Mouse (Mus musculus): Measurements from ENCODE around the gene Clpsl2. TPM values are rescaled to one million over a fixed set of nuclear protein-coding genes. Genes with fewer than 3 reads are reported as not detected.

Gene Clpsl2
- polyA plus RNA-seq (2012; rRNA removed), result not detected in 2 replicates

GRCm38 (mm10) chr17:28549111-28549510, at the start of gene Clpsl2:
TSS of gene Clpsl2 (plus strand) at chr17:28549411.
- no peak within 1 kb of the TSS for H3K4me3 ChIP-seq (ENCODE audit: insufficient read depth, low read length)
- H3K27ac ChIP-seq (ENCODE audit: insufficient read depth, low read length), result no peak within 1 kb of the TSS
- H3K4me1 ChIP-seq (ENCODE audit: control insufficient read depth, insufficient read depth, low read length), result no peaks in the 10 kb centered on the region
- TF ChIP-seq POLR2A (IDR thresholded peaks at IDR 0.05; ENCODE audit: extremely low read depth, insufficient read depth, low read length) (no peak), CTCF (IDR thresholded peaks at IDR 0.05; ENCODE audit: extremely low read depth, insufficient read depth, low read length) (no peak)

- no peak overlapping the region for H3K27ac ChIP-seq (ENCODE audit: insufficient read depth, low read length)
- no peak overlapping the region for H3K4me3 ChIP-seq (ENCODE audit: insufficient read depth, low read length)
- no peak for TF ChIP-seq CTCF (IDR thresholded peaks at IDR 0.05; ENCODE audit: extremely low read depth, insufficient read depth, low read length)
- TF ChIP-seq POLR2A (IDR thresholded peaks at IDR 0.05; ENCODE audit: extremely low read depth, insufficient read depth, low read length), result no peak
- H3K4me1 ChIP-seq (ENCODE audit: control insufficient read depth, insufficient read depth, low read length), result no peaks in the 10 kb centered on the region
Measured at GRCm38 (mm10) chr17:28500465-28500864, 48.7 kb upstream of the Clpsl2 start.

GRCm38 (mm10) chr17:28502196-28502821, 46.9 kb upstream of the Clpsl2 start:
- no peak overlapping the region for H3K27ac ChIP-seq (ENCODE audit: insufficient read depth, low read length)

GRCm38 (mm10) chr17:28504182-28504581, 45.0 kb upstream of the Clpsl2 start:
- Histone ChIP-seq H3K4me1 (ENCODE audit: control insufficient read depth, insufficient read depth, low read length) (no peaks in the 10 kb centered on the region), H3K27ac (ENCODE audit: insufficient read depth, low read length) (no peak overlapping the region), H3K4me3 (ENCODE audit: insufficient read depth, low read length) (no peak overlapping the region)
- TF ChIP-seq CTCF (IDR thresholded peaks at IDR 0.05; ENCODE audit: extremely low read depth, insufficient read depth, low read length), result no peak
- TF ChIP-seq POLR2A (IDR thresholded peaks at IDR 0.05; ENCODE audit: extremely low read depth, insufficient read depth, low read length), result no peak

More at GRCm38 (mm10) chr17:28502196-28502821, 46.9 kb upstream of the Clpsl2 start:
- no peak overlapping the region for H3K4me3 ChIP-seq (ENCODE audit: insufficient read depth, low read length)
- no peaks in the 10 kb centered on the region for H3K4me1 ChIP-seq (ENCODE audit: control insufficient read depth, insufficient read depth, low read length)
- TF ChIP-seq CTCF (IDR thresholded peaks at IDR 0.05; ENCODE audit: extremely low read depth, insufficient read depth, low read length) (no peak), POLR2A (IDR thresholded peaks at IDR 0.05; ENCODE audit: extremely low read depth, insufficient read depth, low read length) (no peak)

GRCm38 (mm10) chr17:28505591-28505990, 43.6 kb upstream of the Clpsl2 start:
- no peak for TF ChIP-seq POLR2A (IDR thresholded peaks at IDR 0.05; ENCODE audit: extremely low read depth, insufficient read depth, low read length)
- no peak for TF ChIP-seq CTCF (IDR thresholded peaks at IDR 0.05; ENCODE audit: extremely low read depth, insufficient read depth, low read length)
- Histone ChIP-seq H3K4me3 (ENCODE audit: insufficient read depth, low read length) (no peak overlapping the region), H3K27ac (ENCODE audit: insufficient read depth, low read length) (no peak overlapping the region), H3K4me1 (ENCODE audit: control insufficient read depth, insufficient read depth, low read length) (no peaks in the 10 kb centered on the region)

GRCm38 (mm10) chr17:28506895-28507294, 42.3 kb upstream of the Clpsl2 start:
- no peak for TF ChIP-seq POLR2A (IDR thresholded peaks at IDR 0.05; ENCODE audit: extremely low read depth, insufficient read depth, low read length)
- no peak for TF ChIP-seq CTCF (IDR thresholded peaks at IDR 0.05; ENCODE audit: extremely low read depth, insufficient read depth, low read length)
- H3K4me1 ChIP-seq (ENCODE audit: control insufficient read depth, insufficient read depth, low read length), result no peaks in the 10 kb centered on the region
- H3K27ac ChIP-seq (ENCODE audit: insufficient read depth, low read length), result no peak overlapping the region
- H3K4me3 ChIP-seq (ENCODE audit: insufficient read depth, low read length), result no peak overlapping the region

GRCm38 (mm10) chr17:28507496-28507895, 41.7 kb upstream of the Clpsl2 start:
- H3K4me1 ChIP-seq (ENCODE audit: control insufficient read depth, insufficient read depth, low read length), result no peaks in the 10 kb centered on the region
- TF ChIP-seq POLR2A (IDR thresholded peaks at IDR 0.05; ENCODE audit: extremely low read depth, insufficient read depth, low read length), result no peak
- TF ChIP-seq CTCF (IDR thresholded peaks at IDR 0.05; ENCODE audit: extremely low read depth, insufficient read depth, low read length), result no peak
- H3K27ac ChIP-seq (ENCODE audit: insufficient read depth, low read length), result no peak overlapping the region
- H3K4me3 ChIP-seq (ENCODE audit: insufficient read depth, low read length), result no peak overlapping the region

- Histone ChIP-seq H3K4me3 (ENCODE audit: insufficient read depth, low read length) (no peak overlapping the region), H3K27ac (ENCODE audit: insufficient read depth, low read length) (no peak overlapping the region), H3K4me1 (ENCODE audit: control insufficient read depth, insufficient read depth, low read length) (peaks cover under 1% of the 10 kb centered on the region; the same call in 1 of the 2 replicates)
- TF ChIP-seq CTCF (IDR thresholded peaks at IDR 0.05; ENCODE audit: extremely low read depth, insufficient read depth, low read length) (no peak), POLR2A (IDR thresholded peaks at IDR 0.05; ENCODE audit: extremely low read depth, insufficient read depth, low read length) (no peak)
Measured at GRCm38 (mm10) chr17:28510445-28511342, 38.5 kb upstream of the Clpsl2 start.

GRCm38 (mm10) chr17:28511616-28512541, 37.3 kb upstream of the Clpsl2 start:
- TF ChIP-seq POLR2A (IDR thresholded peaks at IDR 0.05; ENCODE audit: extremely low read depth, insufficient read depth, low read length), result no peak
- H3K27ac ChIP-seq (ENCODE audit: insufficient read depth, low read length), result no peak overlapping the region
- H3K4me1 ChIP-seq (ENCODE audit: control insufficient read depth, insufficient read depth, low read length), result peaks cover 2% of the 10 kb centered on the region; the same call in 1 of the 2 replicates
- no peak overlapping the region for H3K4me3 ChIP-seq (ENCODE audit: insufficient read depth, low read length)
